Mouse (Mus musculus) MEL (cell line): ENCODE data around the gene Pdcd6. TPM values are rescaled to one million over a fixed set of nuclear protein-coding genes. Genes with fewer than 3 reads are reported as not detected.

Experiments
- DNase-seq: peaks from one replicate; pipeline ENCODE4 v3.0.0; 2011; ENCODE audit warnings: low read depth, low spot score
- H3K27ac ChIP-seq: 2 replicates; pipeline ENCODE4 v1.5.1; 2012; ENCODE audit warnings: low read depth, mild to moderate bottlenecking, control low read depth, low read length, moderate library complexity; ENCODE audit not compliant: control insufficient read depth
- H3K27me3 ChIP-seq, 2 experiments: fragments of 150-350 bp in 1 of 2; sonication (generic) in 1 of 2; 2 replicates each; pipeline ENCODE4 v1.6.1; 2012; ENCODE audit warnings: low read length in 2 of 2, mild to moderate bottlenecking in 2 of 2, improper control_type of control experiment in 1 of 2, moderate library complexity in 1 of 2; ENCODE audit not compliant: insufficient read depth in 2 of 2, control insufficient read depth in 1 of 2
- H3K36me3 ChIP-seq, 2 experiments: 2 replicates each; pipeline ENCODE4 v1.6.1; 2012 to 2014; ENCODE audit warnings: low read length in 2 of 2, improper control_type of control experiment in 1 of 2, inconsistent platforms in 1 of 2, mild to moderate bottlenecking in 1 of 2; ENCODE audit not compliant: insufficient read depth in 2 of 2, control insufficient read depth in 1 of 2
- H3K4me1 ChIP-seq, 2 experiments: fragments of 150-350 bp in 1 of 2; sonication (generic) in 1 of 2; 2 replicates each; pipeline ENCODE4 v1.6.1; 2012; ENCODE audit warnings: low read length in 2 of 2, improper control_type of control experiment in 1 of 2, mild to moderate bottlenecking in 1 of 2; ENCODE audit not compliant: insufficient read depth in 2 of 2, control insufficient read depth in 1 of 2
- H3K4me3 ChIP-seq, 2 experiments: fragments of 150-350 bp in 1 of 2; sonication (generic) in 1 of 2; 2 replicates each; pipeline ENCODE4 v1.5.1; 2012; ENCODE audit warnings: low read depth in 2 of 2, low read length in 2 of 2, mild to moderate bottlenecking in 2 of 2, moderate library complexity in 2 of 2, control low read depth in 1 of 2, improper control_type of control experiment in 1 of 2; ENCODE audit not compliant: control insufficient read depth in 1 of 2, insufficient read depth in 1 of 2
- H3K79me2 ChIP-seq: 2 replicates; pipeline ENCODE4 v1.6.1; 2012; ENCODE audit warnings: mild to moderate bottlenecking, low read length, moderate library complexity; ENCODE audit not compliant: control insufficient read depth, poor library complexity, insufficient read depth
- H3K9ac ChIP-seq: 2 replicates; pipeline ENCODE4 v1.6.1; 2012; ENCODE audit warnings: low read depth, mild to moderate bottlenecking, control low read depth, low read length, moderate library complexity; ENCODE audit not compliant: control insufficient read depth, poor library complexity, severe bottlenecking
- H3K9me3 ChIP-seq: fragments of 150-350 bp; sonication (generic); replicated peaks from 2 replicates; pipeline ENCODE4 v1.6.1; 2012; ENCODE audit warnings: mild to moderate bottlenecking, low read length, improper control_type of control experiment, moderate library complexity; ENCODE audit not compliant: insufficient read depth
- BHLHE40 ChIP-seq: IDR thresholded peaks from 2 replicates; pipeline ENCODE4 v1.6.1; 2012; ENCODE audit warnings: low read depth, mild to moderate bottlenecking, inconsistent platforms, low read length, improper control_type of control experiment, borderline replicate concordance
- CHD1 ChIP-seq: IDR thresholded peaks from 2 replicates; pipeline ENCODE4 v1.6.1; 2012; ENCODE audit warnings: low read depth, mild to moderate bottlenecking, inconsistent platforms, low read length, improper control_type of control experiment
- CHD2 ChIP-seq: IDR thresholded peaks from 2 replicates; pipeline ENCODE4 v1.6.1; 2011; ENCODE audit warnings: low read length, improper control_type of control experiment
- ELF1 ChIP-seq: IDR thresholded peaks from 2 replicates; pipeline ENCODE4 v1.6.1; 2014; ENCODE audit warnings: low read depth, mild to moderate bottlenecking, inconsistent platforms, low read length, improper control_type of control experiment, moderate library complexity
- ETS1 ChIP-seq: IDR thresholded peaks from 2 replicates; pipeline ENCODE4 v1.6.1; 2012; ENCODE audit warnings: low read depth, mild to moderate bottlenecking, inconsistent platforms, low read length, improper control_type of control experiment, moderate library complexity
- GABPA ChIP-seq: IDR thresholded peaks from 2 replicates; pipeline ENCODE4 v1.6.1; 2012; ENCODE audit warnings: low read depth, mild to moderate bottlenecking, inconsistent platforms, low read length, improper control_type of control experiment, moderate library complexity
- MAX ChIP-seq: IDR thresholded peaks from 2 replicates; pipeline ENCODE4 v1.6.1; 2011; ENCODE audit warnings: low read length, improper control_type of control experiment
- MYB ChIP-seq: IDR thresholded peaks from 2 replicates; pipeline ENCODE4 v1.6.1; 2011; ENCODE audit warnings: mild to moderate bottlenecking, low read depth, low read length, improper control_type of control experiment
- NELFE ChIP-seq: IDR thresholded peaks from 2 replicates; pipeline ENCODE4 v1.6.1; 2011; ENCODE audit warnings: low read depth, low read length, improper control_type of control experiment
- RAD21 ChIP-seq: IDR thresholded peaks from 2 replicates; pipeline ENCODE4 v1.6.1; 2011; ENCODE audit warnings: mild to moderate bottlenecking, low read depth, low read length, improper control_type of control experiment
- SIN3A ChIP-seq: IDR thresholded peaks from 2 replicates; pipeline ENCODE4 v1.6.1; 2012; ENCODE audit warnings: low read length, improper control_type of control experiment, inconsistent platforms
- TCF12 ChIP-seq: IDR thresholded peaks from 2 replicates; pipeline ENCODE4 v1.6.1; 2014; ENCODE audit warnings: low read depth, mild to moderate bottlenecking, inconsistent platforms, low read length, improper control_type of control experiment, moderate library complexity
- UBTF ChIP-seq: IDR thresholded peaks from 2 replicates; pipeline ENCODE4 v1.6.1; 2012; ENCODE audit warnings: low read depth, mild to moderate bottlenecking, inconsistent platforms, low read length, improper control_type of control experiment, moderate library complexity, borderline replicate concordance; ENCODE audit not compliant: insufficient read depth
- USF1 ChIP-seq: IDR thresholded peaks from 2 replicates; pipeline ENCODE4 v1.6.1; 2014; ENCODE audit warnings: low read depth, mild to moderate bottlenecking, inconsistent platforms, low read length, improper control_type of control experiment, moderate library complexity
- polyA plus RNA-seq, 2 experiments: library from polyadenylated mRNA; stranded (reverse) in 1 of 2; unstranded in 1 of 2; fragments of >175 nt in 1 of 2; fragments of >200 nt in 1 of 2; gene quantifications; 2 replicates each; pipeline versions ENCODE4 v1.2.1 to v1.2.4; 2012; ENCODE audit warnings: low replicate concordance in 2 of 2, low read depth in 1 of 2; ENCODE audit not compliant: insufficient read length in 2 of 2, insufficient read depth in 1 of 2, missing spikeins in 1 of 2
- total RNA-seq: library from RNA; depleted of rRNA; stranded (reverse); fragments of 300-350 nt; gene quantifications from 2 replicates; pipeline ENCODE4 v1.2.3, GENCODE M21; 2012; rRNA removed

The Pdcd6 gene
- total and polyA plus RNA-seq, 3 experiments, result 106 to 142 TPM; not detected in 1

DNA sequence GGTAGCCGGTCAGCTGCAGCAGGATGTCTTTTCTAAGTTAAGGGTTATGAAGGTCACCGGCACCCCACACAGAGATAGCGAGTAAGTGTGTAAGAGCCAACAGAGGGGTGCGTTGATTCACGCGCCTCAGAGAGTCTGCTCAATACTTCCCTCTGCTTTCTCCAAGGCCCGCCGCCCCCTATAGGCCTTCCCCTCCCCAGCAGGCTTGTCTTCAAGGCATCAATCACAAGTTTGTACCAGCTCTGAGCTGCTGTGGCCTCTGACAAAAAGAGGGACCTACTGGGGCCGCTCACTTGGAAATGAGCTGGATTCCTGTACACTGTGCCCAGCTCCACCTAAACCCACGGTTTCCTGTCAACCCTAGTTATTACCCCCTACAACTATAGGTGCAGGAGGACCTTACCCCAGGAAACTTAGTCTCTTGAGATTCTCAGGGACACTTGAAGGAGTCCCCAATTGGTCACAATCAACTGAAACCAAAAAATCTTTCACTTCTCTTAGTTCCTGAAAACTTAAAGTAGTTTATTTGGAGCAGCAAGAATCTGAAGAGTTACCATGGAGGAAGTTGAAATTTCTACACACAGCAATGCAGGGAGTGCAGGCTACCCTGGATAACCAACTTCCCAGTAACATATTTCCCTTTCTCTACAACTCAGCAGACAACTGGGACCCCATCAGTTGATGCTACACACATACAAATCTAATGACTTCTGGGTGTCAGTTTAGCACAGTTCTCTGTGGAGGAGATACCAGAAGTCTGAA lies 57.0 kb downstream of the Pdcd6 start:
- H3K27me3 ChIP-seq, result no peaks in the 10 kb centered on the region
- TF ChIP-seq MYB (no peak), CHD2 (no peak), USF1 (no peak), ETS1 (no peak), SIN3A (no peak), TCF12 (no peak), GABPA (no peak), BHLHE40 (no peak), RAD21 (no peak), NELFE (no peak), MAX (no peak), UBTF (no peak), ELF1 (no peak)
- TF ChIP-seq, all 39 proteins: peak for 0
- Histone ChIP-seq H3K4me1 (no peaks in the 10 kb centered on the region), H3K36me3 (no peaks in the 10 kb centered on the region), H3K79me2 (no peaks in the 10 kb centered on the region), H3K9ac (no peak overlapping the region), H3K4me3 (no peak overlapping the region), H3K9me3 (no peaks in the 10 kb centered on the region), H3K27ac (no peak overlapping the region)
- DNase-seq, result no peak

DNA sequence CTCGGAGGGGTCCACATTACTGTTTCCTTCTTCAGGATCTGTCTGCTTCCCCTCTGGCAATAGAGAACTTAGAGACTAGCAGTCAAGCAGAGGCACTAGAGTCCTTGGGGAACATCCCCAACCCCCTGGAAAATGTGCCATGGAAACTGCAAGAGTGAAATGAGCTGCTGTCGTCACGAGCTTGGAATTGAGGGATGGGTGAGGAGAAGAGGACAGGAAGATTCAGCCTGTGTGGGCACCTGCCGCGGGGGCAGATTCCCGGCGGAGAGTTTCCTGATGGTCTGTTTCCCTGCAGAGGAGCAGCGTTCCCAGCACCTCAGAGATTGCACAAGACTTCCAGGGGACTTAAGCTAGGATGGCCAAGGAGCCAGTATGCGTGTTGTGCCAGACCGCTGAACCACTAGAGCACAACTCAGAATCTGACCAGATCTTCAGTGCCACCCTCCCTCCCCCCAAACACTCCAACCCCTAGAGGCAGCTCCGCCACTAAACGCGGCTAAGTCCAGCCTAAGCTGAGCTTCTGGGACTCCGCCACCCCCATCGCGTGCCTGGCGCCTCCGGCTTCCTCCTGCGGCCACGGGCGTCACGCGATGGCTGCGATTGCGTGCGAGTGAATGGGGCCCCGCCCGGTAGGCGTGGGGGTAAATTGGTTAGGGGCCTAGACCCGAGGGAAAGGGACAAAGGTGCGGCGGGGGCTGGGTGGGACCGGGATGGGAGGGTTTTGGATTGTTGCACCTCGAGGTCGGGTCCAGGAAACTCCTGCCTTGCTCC lies 57.7 kb downstream of the Pdcd6 start:
- no peak for TF ChIP-seq CHD1
- no peak overlapping the region for H3K9ac ChIP-seq
- H3K4me1 ChIP-seq, result no peaks in the 10 kb centered on the region
- H3K27ac ChIP-seq, result no peak overlapping the region
- no peaks in the 10 kb centered on the region for H3K27me3 ChIP-seq
- no peaks in the 10 kb centered on the region for H3K79me2 ChIP-seq
- no peaks in the 10 kb centered on the region for H3K36me3 ChIP-seq
- H3K9me3 ChIP-seq, result no peaks in the 10 kb centered on the region
- no peak for DNase-seq
- H3K4me3 ChIP-seq, result no peak overlapping the region

Other genes starting within 250 kb of the Pdcd6 start
- gene Slc9a3, start 196.1 kb downstream of the Pdcd6 start, total RNA-seq, result 0.04 TPM in 1 of 2 replicates, not detected in the other
- gene Slc9a3, start 196.1 kb downstream of the Pdcd6 start, polyA plus RNA-seq, result not detected
- gene Exoc3, start 108.8 kb downstream of the Pdcd6 start, total RNA-seq, result 23.3 and 24.2 TPM in 2 replicates
- gene Exoc3, start 108.8 kb downstream of the Pdcd6 start, polyA plus RNA-seq, result 100 to 1,000 TPM in 1 of 2 experiments, 10 to 100 TPM in 1; 35.4 to 145 TPM
- not detected in 2 replicates for gene Ahrr, start 25.2 kb downstream of the Pdcd6 start, total RNA-seq
- gene Ahrr, start 25.2 kb downstream of the Pdcd6 start, polyA plus RNA-seq, result under 1 TPM in 1 of 2 experiments, not detected in 1; 0.01 TPM
- gene Sdha, start 32.7 kb upstream of the Pdcd6 start, total RNA-seq, result 145 and 151 TPM in 2 replicates
- 100 to 1,000 TPM in 1 of 2 experiments, 10 to 100 TPM in 1; 68.6 to 214 TPM for gene Sdha, start 32.7 kb upstream of the Pdcd6 start, polyA plus RNA-seq
- 28.7 and 33.6 TPM in 2 replicates for gene Ccdc127, start 32.7 kb upstream of the Pdcd6 start, total RNA-seq
- gene Ccdc127, start 32.7 kb upstream of the Pdcd6 start, polyA plus RNA-seq, result 10 to 100 TPM in 1 of 2 experiments, not detected in 1; 30.2 TPM
- 0.08 and 0.10 TPM in 2 replicates for gene Lrrc14b, start 46.4 kb upstream of the Pdcd6 start, total RNA-seq
- not detected for gene Lrrc14b, start 46.4 kb upstream of the Pdcd6 start, polyA plus RNA-seq
- gene Zfp72, start 73.3 kb upstream of the Pdcd6 start, total RNA-seq, result 1.6 and 2.2 TPM in 2 replicates
- 1 to 10 TPM in 1 of 2 experiments, not detected in 1; 2.0 TPM for gene Zfp72, start 73.3 kb upstream of the Pdcd6 start, polyA plus RNA-seq
- 44.5 and 66.6 TPM in 2 replicates for gene Ftl1-ps1, start 82.1 kb upstream of the Pdcd6 start, total RNA-seq
- 10 to 100 TPM in 1 of 2 experiments, not detected in 1; 35.0 TPM for gene Ftl1-ps1, start 82.1 kb upstream of the Pdcd6 start, polyA plus RNA-seq
- gene Zfp825, start 176.4 kb upstream of the Pdcd6 start, total RNA-seq, result 5.5 and 6.1 TPM in 2 replicates
- gene Zfp825, start 176.4 kb upstream of the Pdcd6 start, polyA plus RNA-seq, result 100 to 1,000 TPM in 1 of 2 experiments, 1 to 10 TPM in 1; 4.4 to 426 TPM